Mouse (Mus musculus) thymus, postnatal 0 days (tissue): Measurements from ENCODE around the gene Gnpnat1. TPM values are rescaled to one million over a fixed set of nuclear protein-coding genes. Genes with fewer than 3 reads are reported as not detected.
"Not testable (repeated sequence)": the region's sequence is repeated elsewhere in the genome, so short reads cannot be mapped to it uniquely, and the experiment has no call there.

Source experiments
- DNase-seq: peaks from one replicate; pipeline ENCODE4 v3.0.0-alpha.2; 2015; ENCODE audit warnings: low spot score
- polyA plus RNA-seq: library from polyadenylated mRNA; unstranded; fragments of >200 nt; fragmentation: Nextera tagmentation; extraction: Ambion mirVana; gene quantifications from 2 replicates; pipeline ENCODE4 v1.2.1, GENCODE M21; 2015

Gene Gnpnat1
- 30.3 and 40.1 TPM in 2 replicates for polyA plus RNA-seq

DNA sequence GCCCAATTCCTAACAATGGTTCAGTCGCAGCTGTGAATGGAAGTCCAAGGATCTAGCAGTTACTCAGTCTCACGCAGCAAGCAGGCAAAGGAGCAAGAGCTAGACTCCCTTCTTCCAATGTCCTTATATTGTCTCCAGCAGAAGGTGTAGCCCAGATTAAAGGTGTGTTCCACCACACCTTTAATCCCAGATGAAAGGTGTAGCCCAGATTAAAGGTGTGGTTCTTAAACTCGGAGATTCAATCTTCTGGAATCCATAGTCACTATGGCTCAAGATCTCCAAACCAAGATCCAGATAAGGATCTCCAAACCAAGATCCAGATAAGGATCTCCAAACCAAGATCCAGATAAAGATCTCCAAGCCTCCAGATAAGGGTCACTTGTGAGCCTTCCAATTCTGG lies at the start of gene Gnpnat1:
TSS of gene Gnpnat1 (minus strand) at position 101 of the 400 bp plus-strand sequence.
- not testable (repeated sequence) for DNase-seq

DNA sequence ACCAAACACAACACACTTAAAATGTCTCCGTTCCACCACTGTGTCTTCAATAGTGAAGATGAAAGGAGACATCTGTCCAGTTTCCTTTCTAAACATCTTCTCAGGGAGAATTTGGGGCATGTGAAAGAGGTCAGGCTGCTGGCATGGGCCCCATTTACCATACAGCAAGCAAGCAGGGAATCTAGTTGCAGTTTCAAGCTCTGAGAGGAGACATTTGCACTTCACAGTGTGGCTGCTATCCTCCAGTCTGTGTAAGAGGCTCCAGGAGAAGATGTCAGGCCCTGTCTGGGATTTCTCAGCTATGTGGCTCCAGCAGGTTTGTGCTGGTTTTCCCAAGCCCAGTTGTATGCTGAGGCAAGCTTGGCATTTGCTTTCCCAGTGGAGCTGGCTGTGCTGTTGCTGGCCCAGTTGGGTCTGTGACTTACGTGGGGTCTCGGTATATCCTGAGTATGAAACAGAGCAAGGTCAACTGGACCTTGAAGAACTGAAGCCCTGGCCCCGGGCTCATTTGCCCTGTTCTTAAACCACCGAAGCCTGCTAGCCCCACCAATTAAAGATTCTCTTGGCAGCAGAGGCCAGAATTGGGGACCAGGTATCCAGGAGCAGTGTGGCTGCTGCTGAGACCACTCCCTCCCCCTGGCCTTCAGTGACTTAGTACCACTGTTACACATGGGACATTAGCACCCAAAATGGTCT lies 49.0 kb upstream of the Gnpnat1 start:
- DNase-seq = no peak

DNA sequence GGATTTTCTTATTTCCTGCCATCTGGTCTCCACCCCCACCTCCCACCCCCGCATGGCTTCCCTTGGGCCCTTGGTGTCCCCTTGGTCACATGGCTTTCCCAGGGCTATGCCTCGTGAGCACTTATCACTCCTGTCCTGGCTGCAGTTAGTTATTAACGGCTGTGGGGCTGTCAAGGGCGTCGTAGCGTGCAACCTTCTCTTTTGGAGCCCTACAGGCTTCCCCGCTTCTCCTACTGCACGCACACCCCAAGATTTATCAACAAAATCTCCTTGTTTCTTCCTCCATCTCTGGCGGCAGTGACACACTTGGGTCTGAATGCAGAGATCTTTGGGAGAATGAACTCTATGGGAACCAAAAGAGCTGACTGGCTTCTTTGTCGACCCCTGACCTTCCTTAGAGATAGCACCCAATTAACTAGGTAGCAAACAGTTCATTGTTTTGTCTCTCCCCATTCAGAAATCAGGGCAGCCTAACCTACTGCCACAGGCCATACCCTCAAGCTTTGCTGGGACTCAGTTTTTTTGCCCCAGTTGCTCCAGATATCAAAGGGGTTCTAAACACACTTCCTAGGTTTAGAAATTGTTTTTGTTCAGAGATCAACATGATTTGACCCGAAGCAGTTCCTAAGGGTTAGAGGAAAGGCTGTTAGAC lies 48.3 kb upstream of the Gnpnat1 start:
- no peak for DNase-seq

DNA sequence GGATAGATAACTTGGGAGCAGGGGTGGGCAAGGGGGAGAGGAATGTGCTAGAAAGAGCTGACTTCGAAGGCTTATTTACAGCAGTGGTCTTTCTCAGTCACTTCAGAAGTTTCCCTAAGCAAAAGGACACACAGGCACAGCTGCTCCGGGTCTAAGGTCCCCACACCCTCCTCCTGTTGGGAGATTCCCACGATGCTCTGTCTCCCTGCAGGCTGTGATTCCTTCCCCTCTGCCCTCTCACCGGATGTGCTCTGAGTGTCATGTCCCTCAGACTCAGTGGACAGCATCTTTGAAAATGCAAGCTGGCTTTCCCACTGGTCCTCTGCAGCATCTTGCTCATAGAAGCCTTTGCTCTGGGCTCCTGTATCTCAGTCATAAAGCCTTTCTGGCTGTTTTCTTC lies 47.4 kb upstream of the Gnpnat1 start:
- no peak for DNase-seq

DNA sequence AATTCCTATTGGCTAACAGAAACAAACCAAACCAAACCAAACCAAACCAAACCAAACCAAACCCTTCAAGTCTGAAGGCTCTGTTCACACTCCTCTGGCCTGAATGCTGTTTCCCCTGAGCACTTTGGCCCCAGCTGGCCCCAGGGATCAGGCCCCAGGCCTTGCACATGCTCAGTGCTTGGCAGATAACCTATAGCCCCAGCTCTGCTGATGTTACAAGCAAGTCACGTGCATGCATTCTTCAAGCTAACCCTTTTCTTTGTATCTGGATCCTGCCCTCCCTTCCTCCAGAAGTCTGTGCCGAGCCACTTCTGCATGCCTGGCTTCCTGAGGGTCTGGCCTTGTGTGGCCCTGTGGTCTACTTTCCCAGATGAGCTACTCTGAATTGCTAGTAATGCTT lies 46.4 kb upstream of the Gnpnat1 start:
- no peak for DNase-seq

DNA sequence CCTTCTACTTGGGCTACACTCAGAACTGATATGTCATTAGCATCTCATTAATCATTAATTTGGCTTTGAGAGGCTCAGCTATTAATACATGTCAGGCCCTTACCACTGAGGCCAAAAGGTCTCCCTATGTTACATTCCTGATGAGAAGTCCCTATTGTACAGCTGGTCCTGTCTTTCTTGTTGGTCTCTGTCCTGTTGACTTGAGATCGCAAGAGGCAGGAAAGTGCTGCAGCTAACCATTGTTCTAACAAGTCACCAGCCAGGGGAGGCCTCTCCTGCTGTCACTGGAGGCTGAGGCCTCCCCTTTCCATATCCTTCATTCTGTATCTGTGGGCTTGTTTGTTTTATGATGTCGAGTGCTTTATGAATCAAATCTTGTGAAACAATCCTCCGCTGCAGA lies 42.1 kb upstream of the Gnpnat1 start:
- DNase-seq = no peak

DNA sequence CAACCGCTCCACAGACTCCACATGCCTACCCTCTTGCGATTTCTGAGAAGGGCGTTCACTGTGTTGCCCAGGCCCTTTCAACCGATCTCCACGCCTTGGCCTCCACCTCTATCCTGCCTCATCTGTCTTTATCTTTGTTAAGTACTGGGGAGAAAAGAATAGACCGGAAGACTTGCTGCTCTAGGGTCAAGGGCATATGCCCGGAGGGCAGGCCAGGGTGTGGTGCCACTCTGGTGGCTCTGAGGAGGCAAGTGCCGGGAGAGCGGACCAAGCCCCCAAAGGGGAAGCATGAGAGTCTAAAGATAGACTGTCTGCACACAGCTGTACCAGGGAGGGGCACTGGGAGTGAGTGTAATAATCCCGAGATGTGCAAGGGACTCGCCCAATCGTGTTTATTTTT lies 40.7 kb upstream of the Gnpnat1 start:
- no peak for DNase-seq

DNA sequence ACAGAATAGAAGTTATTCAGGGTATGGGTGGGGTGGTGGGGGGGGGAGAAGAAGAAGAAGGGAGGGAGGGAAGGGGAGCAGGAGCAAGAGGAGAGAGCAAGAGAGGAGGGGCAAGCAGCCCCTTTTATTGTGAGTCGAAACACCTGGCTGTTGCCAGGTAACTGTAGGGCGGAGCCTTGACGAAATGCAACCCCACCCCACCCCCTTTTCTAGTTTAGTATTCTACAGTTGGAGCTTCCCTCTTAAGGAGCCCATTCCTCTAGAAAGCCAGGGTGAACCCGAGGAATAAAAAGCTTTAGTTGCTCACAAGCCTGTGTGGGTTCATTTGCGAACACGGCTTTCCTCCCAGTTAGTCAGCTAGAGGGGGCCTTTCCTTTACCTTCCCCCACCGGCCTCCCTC lies 40.2 kb upstream of the Gnpnat1 start:
- DNase-seq = no peak

DNA sequence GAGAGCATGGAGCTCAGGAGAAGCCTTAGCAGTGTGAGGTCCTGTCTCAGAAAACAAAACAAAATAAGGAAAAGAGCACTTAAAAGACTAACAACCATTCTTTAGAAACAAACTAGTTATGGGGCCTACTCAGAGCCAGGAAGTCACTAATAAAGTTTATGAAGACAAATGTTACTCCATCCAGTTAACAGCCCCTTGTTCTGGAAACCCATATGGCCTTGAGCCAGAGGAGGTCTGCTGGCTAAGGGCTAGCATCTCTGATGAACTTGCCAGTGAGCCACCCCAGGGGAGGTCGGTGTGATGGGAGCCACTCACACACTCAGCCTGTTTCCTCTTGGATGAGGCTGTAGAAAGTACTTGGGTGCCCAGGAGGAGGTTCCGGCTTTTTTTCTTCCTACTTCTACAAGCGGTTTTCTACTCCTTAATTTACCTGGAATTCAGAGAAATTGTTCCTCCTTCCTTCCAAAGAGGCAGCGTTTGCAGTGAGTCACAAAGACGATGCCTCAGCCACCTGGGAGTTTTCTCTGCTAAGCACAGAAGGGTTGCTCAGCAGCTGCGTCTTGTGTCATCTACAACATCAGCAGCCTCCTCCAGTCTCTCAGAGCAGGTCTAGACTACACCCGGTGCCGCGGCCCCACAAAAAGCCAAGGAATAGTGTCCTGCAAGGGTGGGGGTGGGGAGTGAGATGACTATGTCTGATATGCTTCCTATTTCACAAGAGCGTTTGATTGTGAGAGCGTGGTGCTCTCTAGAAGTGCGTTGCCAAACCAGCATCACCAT lies 38.3 kb upstream of the Gnpnat1 start:
- DNase-seq = no peak

DNA sequence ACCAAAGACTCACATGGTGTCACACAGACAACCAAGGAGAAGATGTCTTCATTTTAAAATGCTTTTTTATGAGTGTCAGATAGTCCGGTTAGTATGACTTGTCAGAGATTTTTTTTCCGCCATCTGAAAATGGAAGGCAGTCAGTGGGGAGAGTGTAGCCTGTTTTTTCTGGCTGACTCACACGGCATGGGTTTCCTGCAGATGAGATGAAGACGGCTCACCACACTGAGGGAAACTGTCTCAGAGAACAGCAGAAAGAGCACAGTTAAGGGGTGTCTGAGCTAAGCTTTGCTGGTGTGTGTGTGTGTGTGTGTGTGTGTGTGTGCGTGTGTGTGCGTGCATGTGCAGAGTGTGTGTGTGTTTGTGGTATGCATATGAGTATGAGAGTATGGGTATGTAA lies 36.6 kb upstream of the Gnpnat1 start:
- no peak for DNase-seq

DNA sequence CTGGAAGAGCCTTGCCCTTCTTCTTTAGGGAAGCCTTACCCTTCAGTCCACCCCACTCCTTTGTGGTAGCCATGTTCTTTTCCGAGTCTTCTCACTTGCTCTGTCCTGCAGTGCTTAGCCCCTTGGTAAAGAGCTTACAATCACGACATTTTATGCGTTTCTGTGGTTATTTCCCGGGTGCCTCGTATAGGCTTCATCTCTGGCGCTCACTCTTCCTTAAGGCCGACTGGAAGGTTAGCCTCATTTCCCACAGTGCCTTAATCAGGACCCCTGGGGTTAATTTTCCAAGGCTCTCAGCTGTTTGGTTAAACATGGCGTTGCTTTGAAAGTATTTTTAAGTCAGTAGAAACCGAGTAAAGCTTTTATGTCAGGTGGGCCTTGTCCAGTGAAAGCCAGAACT lies 34.7 kb upstream of the Gnpnat1 start:
- DNase-seq = no peak

DNA sequence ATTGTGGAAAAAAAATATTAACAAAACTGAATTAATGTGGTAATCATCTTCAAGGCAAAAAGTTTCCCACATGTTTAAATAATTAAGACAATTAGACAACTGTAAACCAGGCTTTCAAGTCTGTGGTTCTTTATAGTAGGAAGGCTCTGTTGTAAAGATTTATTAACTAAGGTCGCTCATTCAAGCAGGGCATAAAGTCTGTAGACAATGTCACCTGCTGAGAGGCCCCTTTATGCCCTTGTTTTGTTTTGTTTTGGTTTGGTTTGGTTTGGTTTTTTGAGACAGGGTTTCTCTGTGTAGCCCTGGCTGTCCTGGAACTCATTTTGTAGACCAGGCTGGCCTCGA lies 34.2 kb upstream of the Gnpnat1 start:
- no peak for DNase-seq

DNA sequence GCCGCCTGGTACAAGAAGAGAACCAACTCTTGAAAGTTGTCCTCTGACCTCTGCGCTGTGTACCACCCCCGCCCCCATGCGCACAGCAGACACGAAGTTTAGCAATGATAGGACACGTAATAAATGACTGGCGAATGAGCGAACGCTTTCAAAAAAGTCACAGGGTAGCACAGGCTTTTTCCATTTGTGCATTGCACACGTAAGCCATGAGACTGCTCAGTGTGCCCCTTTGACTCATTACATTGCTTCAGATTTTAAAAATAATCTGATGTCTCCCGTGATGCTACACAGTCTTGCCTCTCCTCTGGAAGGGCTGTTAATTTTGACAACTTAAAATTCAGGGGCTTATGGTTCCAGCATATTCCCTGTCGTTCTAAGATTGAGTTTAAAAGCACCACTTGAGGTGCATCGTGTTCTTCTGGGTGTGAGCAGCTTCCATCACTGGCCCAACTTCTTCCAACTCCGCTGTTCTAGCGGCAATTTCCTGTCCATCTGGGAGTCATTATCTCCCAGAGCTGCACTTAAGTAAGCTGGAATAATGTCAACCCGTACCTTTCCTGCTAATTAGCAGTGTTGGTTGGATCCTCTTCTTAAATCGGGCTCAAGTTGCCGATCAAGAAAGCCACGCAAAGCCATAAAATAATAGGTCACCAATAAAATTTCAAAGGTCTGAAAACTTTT lies 33.7 kb upstream of the Gnpnat1 start:
- DNase-seq = no peak

DNA sequence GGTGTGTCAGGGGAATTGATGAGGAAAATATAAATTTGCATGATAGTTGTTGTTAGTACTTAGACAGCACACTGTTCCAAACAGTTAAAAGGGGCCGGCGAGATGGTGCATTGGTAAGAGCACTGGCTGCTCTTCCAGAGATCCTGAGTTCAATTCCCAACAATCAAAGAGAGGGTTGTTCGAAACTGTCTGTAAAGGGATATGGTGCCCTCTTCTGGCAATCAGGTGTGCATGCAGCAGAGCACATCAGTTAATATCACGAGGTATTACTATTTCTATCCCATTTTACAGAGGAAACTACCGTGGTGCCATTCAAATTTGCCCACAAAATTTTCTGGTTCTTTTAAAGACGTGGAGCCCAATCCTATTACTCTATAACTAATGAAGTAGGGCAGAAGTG lies 29.5 kb upstream of the Gnpnat1 start:
- no peak for DNase-seq

DNA sequence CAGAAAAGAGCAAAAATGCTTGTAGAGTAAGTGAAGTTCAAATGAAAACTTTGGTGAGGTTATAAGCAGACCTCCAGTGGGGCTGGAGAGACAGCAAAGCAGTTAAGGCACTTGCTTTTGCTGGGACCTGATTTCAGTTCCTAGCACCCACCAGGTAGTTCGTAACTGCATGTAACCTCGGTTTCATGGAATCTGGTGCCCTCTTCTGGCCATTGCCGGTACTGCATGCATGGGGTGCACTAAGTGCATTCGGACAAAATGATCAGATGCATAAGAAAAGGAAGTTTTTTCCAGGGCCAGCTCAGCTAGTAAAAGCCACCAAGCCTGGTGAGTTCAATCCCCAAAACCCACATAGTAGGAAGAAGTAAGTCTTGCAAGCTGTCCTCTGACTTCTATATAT lies 27.3 kb upstream of the Gnpnat1 start:
- no peak for DNase-seq

DNA sequence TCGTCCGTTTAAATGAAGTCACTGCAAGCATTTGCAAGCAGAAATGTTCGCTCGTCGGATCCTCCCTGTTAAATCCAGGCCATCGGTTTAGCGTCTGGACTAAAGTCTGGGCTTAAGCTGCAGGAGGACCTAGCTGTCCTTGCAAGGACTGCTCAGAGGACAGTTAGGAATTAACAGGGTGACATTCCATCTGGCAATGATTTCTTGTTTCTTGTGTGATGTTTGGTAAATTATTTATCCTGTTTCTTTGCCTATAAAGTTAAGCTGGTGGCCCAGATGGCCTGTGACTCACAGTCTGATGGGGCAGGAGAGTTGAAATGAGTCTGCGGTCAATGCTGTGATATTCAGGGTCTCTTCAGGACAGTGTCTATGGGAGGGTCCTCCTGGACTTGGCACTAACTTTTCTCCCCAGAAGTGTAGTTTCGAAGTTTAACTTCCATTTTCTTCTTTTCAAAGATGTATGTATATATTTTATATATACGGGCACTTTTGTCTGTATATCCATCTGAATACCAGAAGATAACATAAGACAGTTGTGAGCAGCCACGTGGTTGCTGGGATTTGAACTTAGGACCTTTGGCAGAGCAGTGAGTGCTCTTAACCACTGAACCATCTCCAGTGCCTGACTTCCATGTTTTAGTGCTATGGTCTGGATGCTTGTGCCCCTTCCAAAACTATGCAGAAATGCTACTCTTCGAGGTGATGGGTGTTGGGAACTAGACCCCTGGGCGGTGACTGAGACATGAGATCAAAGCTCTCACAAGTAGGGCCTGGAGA lies 25.5 kb upstream of the Gnpnat1 start:
- no peak for DNase-seq

DNA sequence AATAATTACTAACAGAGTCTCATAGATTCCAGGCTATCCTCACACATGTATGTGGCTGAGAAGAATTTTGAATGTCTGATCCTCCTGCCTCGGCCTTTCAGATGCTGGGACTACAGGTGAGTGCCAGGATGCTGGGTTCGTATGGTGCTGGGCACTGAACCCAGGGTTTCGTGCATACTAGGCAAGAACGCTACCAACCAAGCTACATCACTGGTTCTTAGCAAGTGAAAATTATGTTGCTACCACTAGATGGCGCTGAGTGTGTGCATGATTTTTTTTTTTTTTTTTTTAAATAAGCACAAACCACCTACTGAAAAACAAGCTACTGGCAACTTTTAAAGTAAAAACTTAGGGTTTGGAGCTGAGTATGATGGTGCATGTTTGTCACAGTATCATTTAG lies 18.5 kb upstream of the Gnpnat1 start:
- DNase-seq = peak; percentile 63

DNA sequence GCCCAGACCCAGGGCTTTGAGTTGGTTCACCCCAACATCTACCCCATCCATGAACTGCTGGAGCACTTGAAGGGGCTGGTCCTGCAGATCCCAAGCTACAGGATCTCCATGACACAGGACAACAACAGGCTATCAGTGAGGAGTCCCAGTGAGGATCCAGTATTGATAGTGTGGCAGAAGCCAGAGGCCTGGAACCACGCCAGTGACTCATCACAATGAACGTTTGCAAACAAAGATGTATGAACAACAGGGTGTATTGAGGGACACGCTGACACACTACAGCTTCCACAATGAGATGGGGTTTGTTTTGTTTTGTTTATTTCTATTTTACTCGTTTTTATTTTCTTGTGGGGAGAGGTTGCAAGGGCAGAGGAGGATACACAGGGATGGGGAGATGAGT lies 17.7 kb upstream of the Gnpnat1 start:
- no peak for DNase-seq

DNA sequence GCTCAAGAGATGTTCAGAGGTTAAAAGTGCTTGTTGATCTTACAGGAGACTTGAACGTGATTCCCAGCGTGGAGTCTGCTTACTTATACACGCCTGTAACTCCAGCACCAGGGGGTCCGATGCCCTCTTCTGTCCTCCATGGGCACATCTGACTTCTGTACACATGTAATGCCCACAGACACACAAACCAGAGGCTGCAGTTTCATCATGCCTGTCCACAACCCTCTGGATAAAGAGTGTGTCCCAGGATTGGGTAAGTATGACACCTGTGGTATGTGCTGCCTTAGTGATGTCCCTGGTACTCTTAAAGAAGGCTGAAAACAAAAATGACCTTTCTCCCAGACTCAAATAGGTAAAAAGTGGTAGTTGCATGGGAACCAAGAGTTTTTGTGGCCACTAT lies 14.6 kb upstream of the Gnpnat1 start:
- DNase-seq = no peak

DNA sequence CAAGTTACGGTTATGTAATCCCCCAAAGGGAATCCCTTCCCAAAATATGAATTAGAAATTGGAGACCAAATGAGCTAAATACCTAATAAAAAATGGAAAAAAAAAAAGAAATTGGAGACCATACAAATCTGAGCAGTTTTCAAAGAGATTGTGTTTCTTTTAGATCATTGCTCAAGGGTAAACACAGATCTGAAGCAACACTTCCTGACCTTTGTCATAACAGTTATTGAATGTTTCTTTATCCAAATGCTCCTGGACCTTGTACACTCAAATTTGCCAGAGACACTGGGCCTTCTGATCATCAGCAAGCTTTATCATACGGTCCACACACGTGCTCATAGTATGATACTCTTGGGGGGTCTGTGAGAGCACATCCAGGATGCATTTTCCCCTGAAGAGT lies 13.8 kb upstream of the Gnpnat1 start:
- DNase-seq = no peak

DNA sequence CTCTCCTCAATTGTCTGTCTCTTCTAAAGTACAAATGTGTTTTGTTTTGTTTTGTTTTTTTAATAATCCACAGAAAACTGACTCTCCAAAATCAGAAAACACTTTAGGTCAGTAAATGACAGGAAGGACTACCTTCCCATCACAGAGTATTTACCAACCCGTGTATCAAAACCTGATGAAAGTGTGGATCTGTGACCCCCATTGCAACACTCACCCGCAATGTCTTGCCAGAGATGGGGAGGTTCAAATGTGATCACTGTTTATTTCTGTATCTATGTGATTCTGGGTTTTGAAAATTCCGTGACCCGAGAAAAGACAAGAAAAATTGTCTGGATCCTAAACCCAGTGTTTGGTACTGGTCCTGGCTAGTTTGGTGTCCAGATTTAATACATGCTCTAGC lies 11.6 kb upstream of the Gnpnat1 start:
- DNase-seq = no peak
